ENCODE assay signal across 8 mouse cellular contexts in genomic region chr16:22266384-22266783, GRCm38 (mm10). TPM values are rescaled to one million over a fixed set of nuclear protein-coding genes. Genes with fewer than 3 reads are reported as not detected.
DNase-seq lines count a peak whose midpoint lies in the region; ATAC-seq and TF ChIP-seq lines count a peak whose summit lies in the region.

No protein-coding gene starts in this region.

- H3K27me3 ChIP-seq in E14TG2a.4 (ENCODE audit: insufficient read depth, low read length), result no peaks in the 10 kb centered on the region
- H3K27me3 ChIP-seq in forebrain, embryonic 15.5 days, result no peaks in the 10 kb centered on the region
- no peaks in the 10 kb centered on the region for H3K27me3 ChIP-seq in liver, postnatal 0 days (ENCODE audit: insufficient read depth, low read length)

- WGBS in forebrain, embryonic 15.5 days, result 36% methylated on average over 8 of the region's 8 CpGs
- WGBS in liver, postnatal 0 days (ENCODE audit: insufficient replicate concordance), result 39% methylated on average over 8 of the region's 8 CpGs

- DNase-seq in gastrocnemius, adult 2 months, result no peak
- no peak for DNase-seq in gastrocnemius, postnatal 14 days
- DNase-seq in liver, postnatal 0 days, result no peak
- DNase-seq in spleen, postnatal 4 days (ENCODE audit: low spot score in 2 of 2), result no peak
- no peak for DNase-seq in adrenal gland, adult (ENCODE audit: inconsistent age in 2 of 2, low spot score in 1 of 2)
- no peak for DNase-seq in frontal cortex, postnatal 25 days (ENCODE audit: low spot score in 2 of 2)

- 0 out of 2 replicates have a peak, but pooled peaks have one; percentile 1 for ATAC-seq in forebrain, embryonic 15.5 days (replicated peaks)
- no peak for ATAC-seq in liver, postnatal 0 days

- H3K4me2 ChIP-seq in forebrain, embryonic 15.5 days (replicated peaks), result peak overlapping the region; percentile 50
- H3K4me2 ChIP-seq in liver, postnatal 0 days (ENCODE audit: low read depth, low read length), result peak overlapping the region; percentile 76

- H3K36me3 ChIP-seq in E14TG2a.4 (ENCODE audit: insufficient read depth, low read length), result peaks cover 26% of the 10 kb centered on the region
- H3K36me3 ChIP-seq in forebrain, embryonic 15.5 days, result no peaks in the 10 kb centered on the region
- no peaks in the 10 kb centered on the region for H3K36me3 ChIP-seq in liver, postnatal 0 days (replicated peaks; ENCODE audit: insufficient read depth, low read length)

- peak overlapping the region; percentile 61 for H3K9ac ChIP-seq in forebrain, embryonic 15.5 days (replicated peaks)
- peak overlapping the region; percentile 69 for H3K9ac ChIP-seq in liver, postnatal 0 days (replicated peaks)

- H3K4me1 ChIP-seq in E14TG2a.4 (replicated peaks; ENCODE audit: low read depth, low read length), result peaks cover 56% of the 10 kb centered on the region
- H3K4me1 ChIP-seq in forebrain, embryonic 15.5 days, result peaks cover 30% of the 10 kb centered on the region
- peaks cover 24% of the 10 kb centered on the region for H3K4me1 ChIP-seq in liver, postnatal 0 days (ENCODE audit: insufficient read depth)

- H3K4me3 ChIP-seq in gastrocnemius, adult 2 months, result peak overlapping the region; percentile 96
- H3K4me3 ChIP-seq in E14TG2a.4 (replicated peaks; ENCODE audit: low read length), result peak overlapping the region; percentile 99
- H3K4me3 ChIP-seq in forebrain, embryonic 15.5 days, result peak overlapping the region; percentile 97
- H3K4me3 ChIP-seq in liver, postnatal 0 days (ENCODE audit: low read depth, low read length), result peak overlapping the region; percentile 100

- no peak for TF ChIP-seq EP300 in liver, postnatal 0 days (IDR thresholded peaks at IDR 0.05; ENCODE audit: low read depth)

- H3K9me3 ChIP-seq in E14TG2a.4 (ENCODE audit: low read length), result no peaks in the 10 kb centered on the region
- no peaks in the 10 kb centered on the region for H3K9me3 ChIP-seq in forebrain, embryonic 15.5 days
- no peaks in the 10 kb centered on the region for H3K9me3 ChIP-seq in liver, postnatal 0 days (ENCODE audit: low read length)

- TF ChIP-seq CTCF in gastrocnemius, adult 2 months (IDR thresholded peaks at IDR 0.05), result no peak
- TF ChIP-seq CTCF in E14TG2a.4 (conservative IDR thresholded peaks at IDR 0.05; ENCODE audit: low read length), result no peak
- no peak for TF ChIP-seq CTCF in liver, postnatal 0 days (IDR thresholded peaks at IDR 0.05; ENCODE audit: low read depth)

- intact Hi-C loops in gastrocnemius, adult 2 months (cut with DNase I), result loop anchor here (5.0 to 10.0 kb wide), 3 partner anchors 176 to 858 kb away; partner anchors contain the start of genes Rfc4 and Senp2
- intact Hi-C loops in gastrocnemius, postnatal 14 days (cut with DNase I; ENCODE audit: low total_unique reads), result no loop called here

- peak overlapping the region; percentile 98 for H3K27ac ChIP-seq in gastrocnemius, adult 2 months
- H3K27ac ChIP-seq in forebrain, embryonic 15.5 days (replicated peaks), result peak overlapping the region; percentile 98
- peak overlapping the region; percentile 98 for H3K27ac ChIP-seq in liver, postnatal 0 days (ENCODE audit: low read depth)

RNA-seq across cellular contexts. Expression of gene Tra2b, which starts 0.6 kb away (rescaled TPM):
- total RNA-seq in gastrocnemius, adult 2 months (2021), result 10 to 100 TPM; 34.7 to 36.8 TPM
- 10 to 100 TPM; 37.5 to 38.4 TPM for total RNA-seq in gastrocnemius, postnatal 14 days (2021)
- 359 and 363 TPM in 2 replicates for polyA plus RNA-seq in forebrain, embryonic 15.5 days (2015; fragmentation: Nextera tagmentation; extraction: Ambion mirVana)
- 85.8 and 99.5 TPM in 2 replicates for polyA plus RNA-seq in liver, postnatal 0 days (2015; fragmentation: Nextera tagmentation; extraction: Ambion mirVana)
